Mouse (Mus musculus) limb, embryonic 12.5 days (tissue): Measurements from ENCODE around the gene Nhej1. TPM values are rescaled to one million over a fixed set of nuclear protein-coding genes. Genes with fewer than 3 reads are reported as not detected.

Source experiments
- ATAC-seq: fragments of 200-750 bp; cut with Nextera tagmentation; 2 replicates; pipeline ENCODE4 v1.8.0; 2017; ENCODE audit warnings: low read depth, moderate TSS enrichment; ENCODE audit not compliant: insufficient number of reproducible peaks, insufficient read depth, low FRiP score, low TSS enrichment
- H3K27ac ChIP-seq: fragments of 300-500 bp; sonication (generic); 2 replicates; pipeline ENCODE4 v1.5.1; 2016; ENCODE audit warnings: mild to moderate bottlenecking, moderate library complexity
- H3K27me3 ChIP-seq: fragments of 300-500 bp; sonication (generic); 2 replicates; pipeline ENCODE4 v1.6.1; 2016; ENCODE audit warnings: mild to moderate bottlenecking, moderate library complexity
- H3K36me3 ChIP-seq: fragments of 300-500 bp; sonication (generic); 2 replicates; pipeline ENCODE4 v1.6.1; 2016; ENCODE audit warnings: mild to moderate bottlenecking, moderate library complexity
- H3K4me1 ChIP-seq: fragments of 300-500 bp; sonication (generic); replicated peaks from 2 replicates; pipeline ENCODE4 v1.6.1; 2016
- H3K4me2 ChIP-seq: fragments of 300-500 bp; sonication (generic); 2 replicates; pipeline ENCODE4 v1.6.1; 2016; ENCODE audit warnings: mild to moderate bottlenecking, moderate library complexity
- H3K4me3 ChIP-seq: fragments of 300-500 bp; sonication (generic); replicated peaks from 2 replicates; pipeline ENCODE4 v1.5.1; 2016; ENCODE audit warnings: mild to moderate bottlenecking
- H3K9ac ChIP-seq: fragments of 300-500 bp; sonication (generic); replicated peaks from 2 replicates; pipeline ENCODE4 v1.6.1; 2016; ENCODE audit warnings: mild to moderate bottlenecking, moderate library complexity
- H3K9me3 ChIP-seq: fragments of 300-500 bp; sonication (generic); 2 replicates; pipeline ENCODE4 v1.6.1; 2016; ENCODE audit warnings: mild to moderate bottlenecking, moderate library complexity
- WGBS: fragments of 180-500 bp; shearing (Covaris S2); methylation state at CpG from one replicate; pipeline ENCODE4 v1.1.7; 2016; 5-methylcytosine and 5-hydroxymethylcytosine counted together
- polyA plus RNA-seq: library from polyadenylated mRNA; unstranded; fragments of >200 nt; fragmentation: Nextera tagmentation; extraction: Ambion mirVana; gene quantifications from 2 replicates; pipeline ENCODE4 v1.2.1, GENCODE M21; 2016

Gene Nhej1
- polyA plus RNA-seq, 1 experiment from 2014 or later: 12.1 TPM

DNA sequence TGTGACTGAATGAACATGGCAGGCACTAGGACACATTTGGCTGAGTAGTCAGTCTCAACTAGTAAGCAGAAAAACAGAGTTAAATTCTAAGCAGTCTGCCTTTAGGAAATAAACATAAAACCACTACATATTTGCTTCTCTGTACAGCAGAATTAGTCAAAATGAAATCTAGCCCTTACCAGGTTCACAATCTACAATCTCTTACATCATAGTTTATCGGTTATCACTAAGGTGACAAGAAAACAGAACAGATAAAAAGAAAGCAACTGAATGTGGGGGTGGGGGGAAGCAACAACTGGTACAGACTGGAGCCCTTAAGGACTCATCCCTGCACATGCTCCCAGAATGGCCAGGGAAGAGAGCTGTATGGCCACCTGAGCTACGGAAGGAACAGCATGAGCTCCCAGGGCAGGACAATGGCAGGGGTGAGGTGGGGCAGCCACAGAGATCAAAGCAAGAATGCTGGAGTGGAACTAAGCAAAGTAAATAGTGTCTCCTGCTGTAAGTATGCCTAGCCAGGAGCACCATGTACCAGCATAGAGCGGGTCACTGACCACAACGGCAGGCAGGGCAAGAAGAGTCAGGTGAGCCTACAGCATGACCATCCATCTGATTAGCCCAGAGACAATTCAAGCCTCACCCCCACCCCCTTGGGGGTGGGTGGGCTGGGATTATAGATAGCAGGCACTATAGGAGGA is 153.5 kb downstream of the Nhej1 start:
- Histone ChIP-seq H3K4me1 (no peaks in the 10 kb centered on the region), H3K9ac (no peak overlapping the region), H3K4me2 (no peak overlapping the region), H3K27ac (no peak overlapping the region), H3K9me3 (no peaks in the 10 kb centered on the region), H3K4me3 (no peak overlapping the region), H3K36me3 (no peaks in the 10 kb centered on the region), H3K27me3 (peaks cover 10% of the 10 kb centered on the region)
- ATAC-seq: no peak
- WGBS: 58% methylated on average over 4 of the region's 4 CpGs

DNA sequence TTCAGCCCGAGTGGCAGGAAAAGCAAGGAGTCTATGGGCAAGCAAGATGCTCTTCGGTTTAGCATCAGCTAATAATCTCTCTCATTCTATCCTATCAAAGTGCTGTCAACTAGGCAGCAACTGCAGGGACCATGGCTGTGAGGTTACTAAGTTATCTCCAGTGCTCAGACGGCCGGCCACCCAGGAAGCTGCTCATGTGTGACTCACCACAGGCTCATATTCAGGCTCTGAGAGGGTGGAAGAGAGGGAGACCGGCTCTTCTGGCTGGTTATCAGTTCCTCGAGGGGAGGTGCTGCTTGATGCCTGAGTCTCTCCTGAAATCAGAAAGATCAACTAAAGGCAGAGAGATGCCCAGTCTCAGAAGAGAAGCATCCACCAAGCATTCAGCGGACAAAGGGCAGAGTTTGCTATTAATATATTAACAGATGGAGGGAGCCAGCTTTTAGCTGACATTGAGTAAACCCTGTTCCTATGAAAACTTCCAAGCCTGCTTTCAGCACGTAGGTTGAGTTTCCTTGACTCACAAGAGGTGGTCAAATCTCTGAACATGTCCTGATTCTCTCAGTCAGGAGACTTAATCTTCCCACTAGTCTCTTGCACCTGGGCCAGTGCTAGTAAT is 156.9 kb downstream of the Nhej1 start:
- Histone ChIP-seq H3K9me3 (no peaks in the 10 kb centered on the region), H3K27ac (no peak overlapping the region), H3K4me3 (no peak overlapping the region), H3K4me2 (no peak overlapping the region), H3K4me1 (peaks cover 10% of the 10 kb centered on the region), H3K9ac (no peak overlapping the region), H3K36me3 (no peaks in the 10 kb centered on the region), H3K27me3 (peaks cover 2% of the 10 kb centered on the region; the same call in 1 of the 2 replicates)
- ATAC-seq: no peak
- WGBS: 67% methylated on average over 8 of the region's 8 CpGs

- Histone ChIP-seq H3K36me3 (no peaks in the 10 kb centered on the region), H3K27me3 (peaks cover 20% of the 10 kb centered on the region; the same call in 1 of the 2 replicates), H3K4me3 (peak overlapping the region; percentile 33), H3K27ac (peak overlapping the region; percentile 83), H3K4me2 (peak overlapping the region; percentile 62), H3K9me3 (no peaks in the 10 kb centered on the region), H3K9ac (peak overlapping the region; percentile 51), H3K4me1 (peaks cover 10% of the 10 kb centered on the region)
- 4% methylated on average over 16 of the region's 16 CpGs for WGBS
- peak; percentile 74 for ATAC-seq
Observed at GRCm38 (mm10) chr1:74964494-74965215, 160.3 kb downstream of the Nhej1 start.

- Histone ChIP-seq H3K4me2 (no peak overlapping the region), H3K36me3 (no peaks in the 10 kb centered on the region), H3K4me1 (peaks cover 10% of the 10 kb centered on the region), H3K9me3 (no peaks in the 10 kb centered on the region), H3K27me3 (peaks cover 33% of the 10 kb centered on the region), H3K27ac (no peak overlapping the region), H3K4me3 (no peak overlapping the region), H3K9ac (no peak overlapping the region)
- 88% methylated on average over 5 of the region's 5 CpGs for WGBS
- no peak for ATAC-seq
Observed at GRCm38 (mm10) chr1:74962853-74963227, 162.2 kb downstream of the Nhej1 start.

DNA sequence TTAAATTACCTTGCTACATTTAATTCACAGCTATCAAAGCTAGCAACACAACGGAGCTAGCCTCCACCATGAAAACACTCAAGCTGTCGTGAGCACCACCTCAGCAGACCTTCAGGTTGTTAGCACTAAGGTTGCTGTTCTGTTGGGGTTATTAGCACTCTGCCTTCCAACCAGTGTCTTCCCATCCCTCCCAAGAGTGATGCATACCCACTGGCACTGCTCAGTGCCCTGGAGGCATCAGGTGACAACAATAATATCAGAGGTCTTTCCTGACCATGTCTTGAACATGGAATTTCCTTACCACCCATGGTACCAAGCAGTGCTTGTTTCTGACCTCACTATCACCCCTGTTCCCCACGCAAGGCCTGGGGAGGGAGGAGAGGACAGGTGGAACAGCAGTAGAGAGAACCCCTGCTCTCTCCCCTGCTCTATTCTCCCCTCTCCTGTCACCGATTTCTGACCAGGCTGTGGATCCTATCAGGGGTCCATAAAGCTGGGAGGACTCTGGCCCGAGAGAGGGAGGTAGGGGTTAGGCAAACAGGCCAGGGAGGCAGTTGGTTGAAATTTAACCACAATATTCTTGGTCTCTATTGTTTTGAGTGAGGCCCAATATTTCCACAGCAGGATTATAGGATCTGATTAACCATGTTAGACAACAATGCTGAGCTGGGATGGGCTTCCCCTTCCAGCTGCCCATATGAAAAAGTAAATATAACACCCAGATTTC is 162.7 kb downstream of the Nhej1 start:
- Histone ChIP-seq H3K9ac (no peak overlapping the region), H3K4me3 (no peak overlapping the region), H3K36me3 (no peaks in the 10 kb centered on the region), H3K4me1 (peaks cover 10% of the 10 kb centered on the region), H3K4me2 (no peak overlapping the region), H3K27me3 (peaks cover 39% of the 10 kb centered on the region), H3K27ac (no peak overlapping the region), H3K9me3 (no peaks in the 10 kb centered on the region)
- WGBS: 78% methylated on average over 5 of the region's 5 CpGs
- ATAC-seq: no peak

DNA sequence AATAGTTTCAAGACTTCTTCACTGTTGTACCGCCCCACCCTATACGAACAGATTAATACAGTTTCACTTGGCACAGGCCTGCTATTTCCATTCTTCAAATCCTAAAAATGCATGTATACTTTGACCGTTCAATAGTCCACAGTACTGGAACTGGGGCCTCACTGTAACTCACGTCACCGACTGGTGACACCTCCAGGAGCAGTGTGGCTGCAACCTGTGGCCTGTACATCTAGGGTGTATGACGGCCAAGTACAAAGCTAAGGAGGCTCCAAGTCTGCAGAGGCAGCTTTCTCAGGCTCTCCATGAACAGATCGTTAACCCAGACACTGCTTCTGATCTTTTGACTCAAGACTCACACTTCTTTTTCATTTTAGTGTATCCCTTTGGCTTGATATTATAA is 163.3 kb downstream of the Nhej1 start:
- H3K27me3 ChIP-seq: peaks cover 44% of the 10 kb centered on the region
- H3K9ac ChIP-seq: no peak overlapping the region
- H3K36me3 ChIP-seq: no peaks in the 10 kb centered on the region
- H3K9me3 ChIP-seq: no peaks in the 10 kb centered on the region
- 88% methylated on average over 7 of the region's 7 CpGs for WGBS
- H3K4me3 ChIP-seq: no peak overlapping the region
- H3K4me1 ChIP-seq: peaks cover 10% of the 10 kb centered on the region
- ATAC-seq: no peak
- H3K4me2 ChIP-seq: no peak overlapping the region
- H3K27ac ChIP-seq: no peak overlapping the region

DNA sequence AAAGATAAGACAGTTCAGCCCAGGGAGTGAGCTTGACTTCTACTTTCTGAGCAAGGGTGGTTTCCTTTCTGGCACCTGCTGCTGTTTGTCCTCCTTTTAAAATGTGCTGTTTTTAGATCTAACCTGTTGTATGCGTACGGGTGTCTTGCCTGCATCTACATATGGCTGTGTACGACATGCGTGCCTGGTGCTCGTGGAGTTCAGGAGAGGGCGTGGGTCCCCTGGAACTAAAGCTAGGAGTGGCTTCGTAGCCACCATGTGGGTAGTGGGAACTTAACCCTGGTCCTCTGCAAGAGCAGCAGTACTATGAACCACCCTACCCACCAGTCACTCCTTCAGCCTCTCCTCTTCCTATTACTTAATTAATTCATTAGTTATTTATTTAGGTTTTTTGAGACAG is 164.9 kb downstream of the Nhej1 start:
- Histone ChIP-seq H3K9me3 (no peaks in the 10 kb centered on the region), H3K27ac (no peak overlapping the region), H3K27me3 (peaks cover 57% of the 10 kb centered on the region), H3K4me3 (no peak overlapping the region), H3K4me1 (peaks cover 5% of the 10 kb centered on the region), H3K36me3 (no peaks in the 10 kb centered on the region), H3K4me2 (no peak overlapping the region), H3K9ac (no peak overlapping the region)
- 91% methylated on average over 7 of the region's 7 CpGs for WGBS
- no peak for ATAC-seq

DNA sequence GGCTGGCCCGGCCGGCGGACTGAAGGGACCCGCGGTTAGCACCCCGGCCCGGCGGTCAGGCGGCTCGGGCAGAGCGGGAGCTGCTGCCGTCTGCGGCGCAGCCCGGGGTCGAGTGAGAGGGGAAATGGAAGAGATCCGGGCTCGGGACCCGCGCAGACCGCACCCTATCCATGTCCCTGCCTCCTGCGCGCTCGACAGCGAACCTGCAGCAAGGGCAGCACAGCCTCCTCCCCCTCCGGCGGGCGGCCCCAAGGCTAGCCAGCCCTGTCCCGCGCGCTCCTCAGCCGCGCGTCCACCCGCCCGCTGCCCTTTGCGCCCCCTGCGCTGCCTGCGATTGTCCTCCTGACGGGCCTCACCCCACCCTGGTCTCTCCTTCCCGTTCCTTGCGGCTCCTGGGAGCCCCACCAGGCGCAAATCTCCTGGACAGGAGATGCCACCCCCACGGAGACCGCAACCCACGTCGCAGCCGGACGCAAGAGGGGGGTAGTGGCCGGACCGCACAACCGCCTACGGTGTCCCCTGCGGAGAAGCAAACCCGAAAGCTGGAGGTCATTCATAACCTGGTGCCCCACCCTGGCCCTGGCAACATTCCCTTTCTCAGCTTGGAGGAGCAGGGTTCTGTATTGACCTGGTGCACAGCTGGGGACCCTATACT is 173.3 kb downstream of the Nhej1 start, which contains the start of gene Ihh:
Gene Ihh (minus strand): TSS at position 117 of the 655 bp plus-strand sequence.
- peaks cover 21% of the 10 kb centered on the region for H3K4me1 ChIP-seq
- peak within 1 kb of the TSS; percentile 74 for H3K4me2 ChIP-seq
- H3K9ac ChIP-seq: peak within 1 kb of the TSS; percentile 48
- peak within 1 kb of the TSS; percentile 44 for H3K4me3 ChIP-seq
- H3K9me3 ChIP-seq: no peaks in the 10 kb centered on the region
- no peaks in the 10 kb centered on the region for H3K36me3 ChIP-seq
- 2% methylated on average over 52 of the region's 55 CpGs for WGBS
- no peak within 1 kb of the TSS for H3K27ac ChIP-seq
- peaks cover 95% of the 10 kb centered on the region for H3K27me3 ChIP-seq
- no peak for ATAC-seq

DNA sequence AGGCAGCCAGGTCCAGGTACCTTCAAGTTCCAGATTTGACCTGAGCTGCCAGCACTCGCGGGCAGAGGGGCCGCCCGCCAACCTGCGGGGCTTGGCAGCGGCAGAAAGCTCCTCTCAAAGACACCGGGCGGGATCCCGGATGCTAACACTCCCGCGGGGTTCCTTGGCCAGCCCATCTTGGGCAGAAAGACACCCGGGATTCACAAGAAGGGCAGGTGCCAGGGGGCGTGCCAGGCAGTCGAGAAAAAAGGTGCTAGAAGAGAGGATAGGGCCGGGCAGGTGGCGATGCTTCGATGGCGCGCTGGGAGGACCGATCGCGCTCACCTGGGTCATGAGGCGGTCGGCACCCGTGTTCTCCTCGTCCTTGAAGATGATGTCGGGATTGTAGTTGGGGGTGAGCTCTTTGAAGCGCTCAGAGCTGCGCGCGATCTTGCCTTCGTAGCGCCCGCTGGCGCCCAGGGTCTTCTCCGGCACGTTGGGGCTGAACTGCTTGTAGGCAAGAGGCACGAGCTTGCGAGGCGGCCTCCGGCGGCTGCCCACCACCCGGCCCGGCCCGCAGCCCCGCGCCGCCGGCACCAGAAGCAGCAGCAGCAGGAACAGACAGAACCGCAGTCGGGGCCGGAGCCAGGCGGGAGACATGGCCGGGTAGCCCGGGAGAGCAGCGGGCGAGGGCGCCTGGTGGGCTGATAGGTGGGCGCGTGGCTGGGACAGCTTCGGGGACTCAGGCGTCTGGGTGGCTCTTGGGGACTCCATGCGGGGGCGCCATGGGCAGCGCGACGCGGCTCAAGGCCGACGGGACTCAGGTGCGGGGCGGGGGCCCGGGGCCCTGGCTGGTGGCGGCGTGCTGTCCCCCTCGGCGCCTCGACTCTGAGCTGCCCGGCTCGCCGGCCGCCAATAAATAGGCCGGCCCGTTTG is 174.2 kb downstream of the Nhej1 start:
- H3K27ac ChIP-seq: no peak overlapping the region
- peaks cover 21% of the 10 kb centered on the region for H3K4me1 ChIP-seq
- H3K27me3 ChIP-seq: peaks cover 97% of the 10 kb centered on the region
- peak overlapping the region; percentile 44 for H3K4me3 ChIP-seq
- H3K4me2 ChIP-seq: peak overlapping the region; percentile 74
- no peaks in the 10 kb centered on the region for H3K9me3 ChIP-seq
- under 1% methylated on average over 84 of the region's 84 CpGs for WGBS
- H3K9ac ChIP-seq: peak overlapping the region; percentile 48
- ATAC-seq: no peak
- no peaks in the 10 kb centered on the region for H3K36me3 ChIP-seq

DNA sequence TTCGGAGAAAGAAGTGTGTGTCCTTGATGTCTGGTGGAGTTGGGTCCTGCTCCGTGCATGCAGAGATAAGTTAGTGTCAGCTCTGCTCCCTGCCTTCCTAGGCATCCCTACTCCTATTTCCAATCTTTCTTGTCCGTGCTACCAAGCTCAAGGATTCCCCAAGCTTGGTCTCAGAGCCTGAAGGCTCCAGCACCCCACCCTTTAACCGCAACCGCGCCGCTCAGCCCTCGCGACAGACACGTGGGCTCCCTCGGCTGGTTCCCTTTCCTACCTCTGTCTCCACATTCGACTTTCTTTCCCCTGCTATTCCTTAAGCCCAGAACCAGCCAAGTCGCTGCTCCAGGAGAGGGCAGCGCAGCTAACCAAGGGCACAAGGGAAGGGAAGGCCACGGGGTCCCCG is 174.9 kb downstream of the Nhej1 start:
- ATAC-seq: no peak
- H3K4me2 ChIP-seq: peak overlapping the region; percentile 74
- 3% methylated on average over 16 of the region's 16 CpGs for WGBS

More for the DNA sequence above, 174.9 kb downstream of the Nhej1 start:
- Histone ChIP-seq H3K27ac (no peak overlapping the region), H3K36me3 (no peaks in the 10 kb centered on the region), H3K9me3 (no peaks in the 10 kb centered on the region), H3K4me1 (peaks cover 21% of the 10 kb centered on the region), H3K4me3 (peak overlapping the region; percentile 44), H3K9ac (peak overlapping the region; percentile 48; the same call in 1 of the 2 replicates), H3K27me3 (peaks cover 99% of the 10 kb centered on the region)
